Mouse (Mus musculus): ENCODE measurements around the gene Sf3b2. TPM values are rescaled to one million over a fixed set of nuclear protein-coding genes. Genes with fewer than 3 reads are reported as not detected.

Sf3b2 gene
- polyA plus RNA-seq, 1 experiment from 2014 or later = 377 TPM

Other genes starting within 250 kb of the Sf3b2 start
- 1.1 and 1.5 TPM in 2 replicates for gene Rin1, start 245.0 kb downstream of the Sf3b2 start, polyA plus RNA-seq (2015; fragmentation: Nextera tagmentation; extraction: Ambion mirVana)
- gene Cd248, start 227.4 kb downstream of the Sf3b2 start, polyA plus RNA-seq (2015; fragmentation: Nextera tagmentation; extraction: Ambion mirVana) = 19.1 and 20.4 TPM in 2 replicates
- 6.2 and 8.4 TPM in 2 replicates for gene Tmem151a, start 209.9 kb downstream of the Sf3b2 start, polyA plus RNA-seq (2015; fragmentation: Nextera tagmentation; extraction: Ambion mirVana)
- gene Yif1a, start 206.9 kb downstream of the Sf3b2 start, polyA plus RNA-seq (2015; fragmentation: Nextera tagmentation; extraction: Ambion mirVana) = 57.6 and 58.2 TPM in 2 replicates
- 333 TPM in 2 replicates for gene Cnih2, start 196.9 kb downstream of the Sf3b2 start, polyA plus RNA-seq (2015; fragmentation: Nextera tagmentation; extraction: Ambion mirVana)
- gene Rab1b, start 188.4 kb downstream of the Sf3b2 start, polyA plus RNA-seq (2015; fragmentation: Nextera tagmentation; extraction: Ambion mirVana) = 234 TPM in 2 replicates
- 73.4 and 76.7 TPM in 2 replicates for gene Klc2, start 176.9 kb downstream of the Sf3b2 start, polyA plus RNA-seq (2015; fragmentation: Nextera tagmentation; extraction: Ambion mirVana)
- gene Pacs1, start 22.3 kb downstream of the Sf3b2 start, polyA plus RNA-seq (2015; fragmentation: Nextera tagmentation; extraction: Ambion mirVana) = 33.9 TPM in 2 replicates
- 34.1 and 36.0 TPM in 2 replicates for gene Gal3st3, start 2.9 kb upstream of the Sf3b2 start, polyA plus RNA-seq (2015; fragmentation: Nextera tagmentation; extraction: Ambion mirVana)
- not detected in 2 replicates for gene Catsper1, start 40.3 kb upstream of the Sf3b2 start, polyA plus RNA-seq (2015; fragmentation: Nextera tagmentation; extraction: Ambion mirVana)
- 5.4 and 6.3 TPM in 2 replicates for gene Cst6, start 54.1 kb upstream of the Sf3b2 start, polyA plus RNA-seq (2015; fragmentation: Nextera tagmentation; extraction: Ambion mirVana)
- 53.3 and 56.4 TPM in 2 replicates for gene Eif1ad, start 71.3 kb upstream of the Sf3b2 start, polyA plus RNA-seq (2015; fragmentation: Nextera tagmentation; extraction: Ambion mirVana)
- gene Banf1, start 71.7 kb upstream of the Sf3b2 start, polyA plus RNA-seq (2015; fragmentation: Nextera tagmentation; extraction: Ambion mirVana) = 330 and 334 TPM in 2 replicates
- gene Sart1, start 93.2 kb upstream of the Sf3b2 start, polyA plus RNA-seq (2015; fragmentation: Nextera tagmentation; extraction: Ambion mirVana) = 72.1 and 73.0 TPM in 2 replicates
- gene Tsga10ip, start 107.1 kb upstream of the Sf3b2 start, polyA plus RNA-seq (2015; fragmentation: Nextera tagmentation; extraction: Ambion mirVana) = 0.18 TPM in 1 of 2 replicates, not detected in the other
- gene Drap1, start 129.5 kb upstream of the Sf3b2 start, polyA plus RNA-seq (2015; fragmentation: Nextera tagmentation; extraction: Ambion mirVana) = 322 and 323 TPM in 2 replicates
- gene AI837181, start 129.7 kb upstream of the Sf3b2 start, polyA plus RNA-seq (2015; fragmentation: Nextera tagmentation; extraction: Ambion mirVana) = 68.5 and 69.7 TPM in 2 replicates
- gene Fosl1, start 152.1 kb upstream of the Sf3b2 start, polyA plus RNA-seq (2015; fragmentation: Nextera tagmentation; extraction: Ambion mirVana) = 0.48 TPM in 1 of 2 replicates, not detected in the other
- gene Ccdc85b, start 162.4 kb upstream of the Sf3b2 start, polyA plus RNA-seq (2015; fragmentation: Nextera tagmentation; extraction: Ambion mirVana) = 9.6 and 10.2 TPM in 2 replicates
- 169 and 179 TPM in 2 replicates for gene Fibp, start 165.2 kb upstream of the Sf3b2 start, polyA plus RNA-seq (2015; fragmentation: Nextera tagmentation; extraction: Ambion mirVana)
- gene Ctsw, start 173.1 kb upstream of the Sf3b2 start, polyA plus RNA-seq (2015; fragmentation: Nextera tagmentation; extraction: Ambion mirVana) = 5.0 and 5.8 TPM in 2 replicates
- gene Efemp2, start 178.5 kb upstream of the Sf3b2 start, polyA plus RNA-seq (2015; fragmentation: Nextera tagmentation; extraction: Ambion mirVana) = 45.6 and 48.7 TPM in 2 replicates
- 42.6 and 49.7 TPM in 2 replicates for gene Mus81, start 192.9 kb upstream of the Sf3b2 start, polyA plus RNA-seq (2015; fragmentation: Nextera tagmentation; extraction: Ambion mirVana)
- 3,676 and 3,692 TPM in 2 replicates for gene Cfl1, start 195.0 kb upstream of the Sf3b2 start, polyA plus RNA-seq (2015; fragmentation: Nextera tagmentation; extraction: Ambion mirVana)
- 0.58 TPM in 1 of 2 replicates, not detected in the other for gene 1700020D05Rik, start 208.3 kb upstream of the Sf3b2 start, polyA plus RNA-seq (2015; fragmentation: Nextera tagmentation; extraction: Ambion mirVana)
- gene Snx32, start 215.1 kb upstream of the Sf3b2 start, polyA plus RNA-seq (2015; fragmentation: Nextera tagmentation; extraction: Ambion mirVana) = 80.3 and 81.1 TPM in 2 replicates